Mouse (Mus musculus): ENCODE results near the gene BC051019.

Gene BC051019

DNA sequence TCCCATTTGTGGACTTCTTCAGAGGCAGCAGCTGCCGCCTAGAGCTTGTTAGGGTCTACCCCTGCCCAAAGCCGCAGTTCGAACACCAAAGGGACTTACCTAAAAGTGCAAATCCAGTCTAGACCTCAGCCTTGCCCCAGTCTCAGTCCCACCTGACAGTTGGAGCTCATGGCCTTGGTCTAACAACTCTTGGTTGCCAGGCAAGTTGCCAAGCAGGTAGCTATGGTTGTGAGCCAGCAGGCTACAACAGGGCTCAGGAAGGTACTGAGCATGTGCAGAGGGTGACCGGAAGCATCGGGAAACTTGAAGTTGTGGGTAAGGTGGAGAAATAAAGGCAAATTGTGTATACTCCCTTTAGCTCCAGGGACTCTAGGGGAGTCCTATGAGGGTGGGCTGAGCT, at the start of gene BC051019:
Gene BC051019 (minus strand): TSS at position 154 of the 400 bp plus-strand sequence.
- DNase-seq, result no peak

DNA sequence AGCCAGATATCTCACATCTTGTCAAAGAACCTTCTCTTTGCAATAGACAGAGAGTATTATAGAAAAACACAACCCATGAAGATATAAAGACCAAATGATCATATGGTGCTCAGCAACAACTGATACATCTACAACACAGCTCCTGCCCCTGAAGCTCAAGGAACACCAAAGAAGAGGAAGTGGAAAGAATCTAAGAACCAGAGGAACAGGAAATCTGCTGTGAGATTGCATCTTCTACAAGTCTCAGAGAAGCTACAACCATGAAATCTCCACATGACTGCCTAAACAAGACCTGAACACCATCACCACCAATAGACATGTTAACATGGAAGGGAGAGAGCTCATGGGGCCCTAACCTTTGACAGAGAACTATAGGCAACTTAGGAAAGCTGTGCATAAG, 48.6 kb upstream of the BC051019 start:
- DNase-seq, result no peak

DNA sequence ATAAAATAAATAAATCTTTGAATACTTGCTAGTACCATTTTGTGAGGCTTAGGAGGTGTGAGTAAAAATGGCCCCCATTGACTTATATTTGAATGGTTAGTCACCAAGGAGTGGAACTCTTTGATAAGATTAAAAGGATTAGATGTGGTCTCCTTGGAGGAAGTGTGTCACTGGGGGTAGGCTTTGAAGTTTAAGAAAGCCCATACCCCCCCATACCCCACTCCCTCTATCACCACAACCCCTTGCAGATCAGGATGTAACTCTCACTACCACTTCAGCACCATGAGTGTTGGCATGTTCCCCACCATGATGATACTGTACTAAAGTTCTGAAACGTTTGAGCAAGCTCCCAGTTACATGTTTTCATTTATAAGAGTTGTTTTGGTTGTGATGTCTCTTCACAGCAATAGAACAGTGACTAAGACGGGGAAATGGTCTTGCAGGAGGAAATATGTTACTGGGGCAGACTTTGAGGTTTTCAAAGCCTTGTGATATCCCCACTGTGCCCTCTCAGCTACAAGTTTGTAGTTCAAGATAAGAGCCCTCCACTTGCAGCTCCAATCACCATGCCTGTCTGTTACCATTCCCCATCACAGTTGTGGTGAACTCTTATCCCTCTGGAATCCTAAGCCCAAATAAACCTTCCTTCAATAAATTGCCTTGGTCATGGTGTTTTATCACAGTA, 45.2 kb upstream of the BC051019 start:
- no peak for DNase-seq

GRCm38 (mm10) chr7:109767575-109768350, 44.1 kb upstream of the BC051019 start:
- DNase-seq, result no peak

- no peak for DNase-seq
Measured at GRCm38 (mm10) chr7:109764009-109764408, 40.4 kb upstream of the BC051019 start.

DNA sequence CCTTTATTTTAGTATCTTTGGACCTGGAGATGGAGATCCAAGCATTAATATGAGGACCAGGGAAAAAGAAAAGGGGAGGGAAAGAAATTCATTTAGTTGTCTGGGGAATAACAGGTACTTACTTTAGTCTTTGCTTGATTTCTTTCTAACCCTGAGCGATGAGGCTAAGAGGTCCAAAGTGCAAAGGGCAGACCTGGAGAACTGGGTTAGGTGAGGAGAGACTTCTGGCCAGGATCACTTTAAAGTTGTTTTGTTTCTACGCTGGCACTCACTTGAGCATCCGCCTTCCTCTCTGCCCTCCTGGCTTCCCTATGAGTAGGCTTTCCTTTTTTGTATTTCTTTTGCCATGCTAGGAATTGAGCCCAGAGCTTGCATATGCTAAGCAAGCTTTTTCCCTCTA, 32.6 kb upstream of the BC051019 start:
- DNase-seq, result no peak

DNA sequence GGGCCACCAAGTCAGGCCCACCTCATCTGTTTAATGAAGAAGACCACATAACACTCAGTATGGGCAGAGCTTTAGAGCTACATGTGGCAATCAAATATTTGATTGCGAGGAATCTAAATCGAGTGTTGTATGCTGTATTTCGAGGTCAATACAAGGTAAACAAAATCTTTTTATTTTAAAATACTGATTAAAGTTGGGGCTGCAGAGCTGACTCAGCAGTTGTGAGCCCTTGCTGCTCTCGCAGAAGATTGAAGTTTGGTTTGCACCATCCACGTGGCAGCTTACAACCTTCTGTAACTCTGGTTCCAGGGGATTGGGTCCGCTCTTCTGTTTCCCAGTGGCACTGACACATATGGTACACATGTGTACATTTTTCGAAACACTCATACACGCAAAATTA, 30.4 kb upstream of the BC051019 start:
- no peak for DNase-seq

- DNase-seq, result peak; percentile 81
Measured at GRCm38 (mm10) chr7:109752008-109752925, 28.6 kb upstream of the BC051019 start, which contains the start of gene Tmem9b. Gene Tmem9b, minus strand, starts transcription at chr7:109752875.

GRCm38 (mm10) chr7:109751427-109752007, 27.9 kb upstream of the BC051019 start:
- no peak for DNase-seq

DNA sequence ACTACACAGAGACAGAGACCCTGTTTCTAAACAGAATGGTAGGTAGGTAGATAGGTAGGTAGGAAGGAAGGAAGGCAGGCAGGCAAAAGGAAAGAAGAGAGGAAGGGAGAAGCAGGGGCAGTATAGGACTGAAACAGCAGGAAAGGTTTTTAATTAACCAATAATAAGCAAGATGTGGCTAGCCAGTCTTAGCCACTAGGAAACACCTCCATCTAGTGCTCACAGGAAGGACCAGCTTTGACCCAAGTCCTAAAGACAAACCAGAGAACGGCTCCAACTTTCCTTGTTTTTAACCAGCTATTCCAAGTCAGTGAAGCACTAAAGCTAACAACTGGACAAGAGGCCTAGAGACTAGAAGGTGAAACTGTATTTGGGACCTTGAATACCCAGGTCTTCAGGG, 24.1 kb upstream of the BC051019 start:
- no peak for DNase-seq

- no peak for DNase-seq
Measured at GRCm38 (mm10) chr7:109741703-109742102, 18.1 kb upstream of the BC051019 start.

DNA sequence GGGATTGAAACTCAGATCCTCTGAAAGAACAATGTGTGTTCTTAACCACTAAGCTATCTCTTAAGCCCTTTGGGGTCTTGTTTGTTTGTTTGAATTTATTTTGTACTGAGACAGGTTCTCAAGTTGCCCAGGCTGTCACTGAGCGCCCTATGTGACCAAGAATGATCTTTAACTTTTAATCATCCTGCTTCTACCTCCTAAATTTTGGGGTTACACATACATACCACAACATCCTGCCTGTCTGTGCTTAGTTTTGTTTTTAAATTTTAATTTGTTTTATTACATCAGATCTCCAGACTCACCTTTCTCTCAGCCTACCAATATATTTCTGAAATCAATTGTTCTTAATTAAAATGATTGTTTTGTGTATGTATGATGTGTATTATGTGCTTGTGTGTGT, 17.4 kb upstream of the BC051019 start:
- DNase-seq, result no peak

DNA sequence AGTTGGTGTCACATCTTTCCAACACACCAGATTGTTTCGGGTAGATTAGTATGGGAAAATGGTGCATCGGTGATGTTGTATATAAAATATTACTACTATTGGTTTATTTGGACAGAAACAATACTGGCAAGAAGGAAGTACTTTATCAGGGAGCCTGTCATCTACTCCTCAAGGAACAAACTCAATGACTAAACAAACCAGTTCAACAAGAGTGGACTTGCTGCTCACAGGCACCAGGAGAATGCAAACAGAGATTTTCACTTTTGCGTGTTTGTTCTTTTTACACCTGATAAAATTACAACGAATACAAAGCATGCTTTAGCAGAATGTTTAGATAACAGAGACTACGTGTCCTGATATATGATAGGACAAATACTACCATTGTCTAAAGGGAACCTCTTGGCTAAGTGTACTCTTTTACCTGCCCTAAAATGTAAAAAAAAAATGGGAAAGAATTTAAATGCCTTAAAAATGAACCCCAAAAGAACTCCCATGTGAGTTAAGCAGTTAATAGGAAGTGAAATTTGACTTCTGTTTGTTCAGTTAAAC, 16.2 kb upstream of the BC051019 start:
- no peak for DNase-seq

- DNase-seq, result no peak
Measured at GRCm38 (mm10) chr7:109734806-109735205, 11.2 kb upstream of the BC051019 start.

DNA sequence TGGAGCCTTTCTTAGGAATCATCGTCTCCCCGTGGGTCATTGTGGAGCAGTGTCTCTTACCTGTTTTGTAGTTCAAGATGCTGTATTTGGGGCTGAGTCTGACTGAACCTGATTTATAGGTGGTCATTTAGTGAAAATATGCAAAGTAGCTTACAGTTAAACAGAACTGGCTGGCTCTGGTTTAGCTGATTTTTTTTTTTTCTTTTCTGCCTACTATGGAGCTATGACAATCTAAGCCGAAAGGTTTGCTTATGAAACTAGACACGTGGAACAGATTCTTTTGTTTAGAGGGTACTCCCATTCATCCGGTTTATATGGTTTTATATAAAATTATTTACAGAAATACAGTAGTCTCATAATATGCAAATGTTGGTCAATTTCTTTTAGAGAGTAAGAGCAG, 8.0 kb upstream of the BC051019 start, which contains the start of gene Ascl3:
Gene Ascl3 (minus strand): TSS at position 101 of the 400 bp plus-strand sequence.
- DNase-seq, result no peak

DNA sequence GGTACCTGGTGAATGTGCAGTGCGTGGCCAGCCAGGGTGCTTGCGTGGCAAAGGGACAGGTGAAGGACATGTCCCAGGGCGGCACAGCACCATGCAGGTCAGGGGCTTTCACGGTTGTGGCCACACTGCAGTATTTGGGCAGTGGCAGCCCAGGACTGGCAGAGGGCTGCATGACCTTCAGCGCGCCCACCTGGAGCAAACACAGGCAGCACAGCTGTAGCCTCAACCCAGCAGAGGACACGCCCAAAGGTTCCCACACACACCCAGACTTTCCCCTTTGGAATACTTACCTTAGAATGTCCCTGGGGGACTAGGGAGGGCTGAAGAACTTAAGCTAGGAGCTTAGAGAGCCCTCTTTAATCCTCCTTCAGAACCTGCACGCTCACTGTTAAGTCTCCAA, 536 bp downstream of the BC051019 start:
- no peak for DNase-seq

DNA sequence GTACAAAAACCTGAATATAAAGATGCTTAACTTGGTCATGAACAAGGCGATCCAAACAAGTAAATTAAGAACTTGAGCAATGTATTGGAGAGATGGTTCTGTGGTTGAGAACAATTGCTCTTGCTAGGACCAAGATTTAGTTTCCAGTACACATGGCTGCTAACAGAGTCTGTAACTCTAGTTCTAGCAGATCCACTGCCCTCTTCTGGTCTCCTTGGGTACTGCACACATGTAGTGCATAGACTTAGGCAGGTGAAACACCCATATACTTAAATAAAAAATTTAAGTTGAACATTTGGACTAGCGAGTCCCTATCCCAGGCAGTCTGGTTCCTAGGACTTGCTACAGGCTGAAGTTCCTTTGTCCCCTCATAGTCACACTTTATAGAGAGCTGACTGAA, 1.0 kb downstream of the BC051019 start:
- DNase-seq, result peak; percentile 26

DNA sequence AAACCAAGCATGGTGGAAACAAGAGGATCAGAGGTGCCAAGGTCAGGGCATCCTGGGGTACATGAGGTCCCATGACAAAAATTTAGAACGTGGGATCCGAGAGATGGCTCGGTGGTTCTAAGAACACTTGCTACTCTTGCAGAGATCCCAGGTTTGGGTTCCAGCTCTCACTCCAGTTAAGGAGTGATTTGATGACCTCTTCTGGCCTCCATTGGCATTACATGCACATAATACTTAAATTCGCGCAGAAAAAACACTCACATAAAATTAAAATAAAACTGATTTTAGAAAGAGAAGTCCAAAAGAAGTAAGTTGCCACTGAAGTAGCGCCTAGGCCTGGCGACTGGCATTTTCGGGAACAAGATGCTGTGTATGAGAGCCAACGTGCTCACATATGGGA, 4.4 kb downstream of the BC051019 start:
- peak; percentile 26 for DNase-seq

DNA sequence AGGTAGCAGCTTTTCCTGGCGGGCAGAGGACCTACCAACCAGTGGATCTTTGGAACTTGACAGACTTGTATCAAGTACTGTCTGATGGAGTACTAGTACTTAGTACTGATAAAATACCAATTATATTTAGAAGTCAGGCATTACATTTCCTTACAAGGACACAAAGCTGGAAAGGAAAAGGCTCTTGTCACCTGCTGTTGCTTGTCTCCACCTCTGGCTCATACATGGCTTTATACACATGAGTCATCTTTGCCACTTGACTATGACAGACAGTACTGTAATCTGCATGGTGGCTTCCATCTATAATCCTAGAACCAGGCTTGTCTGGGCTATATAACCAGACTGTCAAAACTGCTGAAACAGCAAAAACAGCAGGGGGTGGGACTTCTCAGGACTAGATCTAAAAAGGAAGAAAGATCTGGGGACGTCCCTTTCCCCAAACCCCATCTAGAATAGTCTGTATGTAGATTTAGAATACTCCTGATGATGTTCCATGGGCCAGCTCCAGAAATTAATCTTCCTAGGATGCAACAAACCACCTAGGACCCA, 10.1 kb downstream of the BC051019 start:
- no peak for DNase-seq

- DNase-seq, result no peak
Measured at GRCm38 (mm10) chr7:109712198-109712597, 11.5 kb downstream of the BC051019 start.

- DNase-seq, result no peak
Measured at GRCm38 (mm10) chr7:109710069-109710468, 13.6 kb downstream of the BC051019 start.

DNA sequence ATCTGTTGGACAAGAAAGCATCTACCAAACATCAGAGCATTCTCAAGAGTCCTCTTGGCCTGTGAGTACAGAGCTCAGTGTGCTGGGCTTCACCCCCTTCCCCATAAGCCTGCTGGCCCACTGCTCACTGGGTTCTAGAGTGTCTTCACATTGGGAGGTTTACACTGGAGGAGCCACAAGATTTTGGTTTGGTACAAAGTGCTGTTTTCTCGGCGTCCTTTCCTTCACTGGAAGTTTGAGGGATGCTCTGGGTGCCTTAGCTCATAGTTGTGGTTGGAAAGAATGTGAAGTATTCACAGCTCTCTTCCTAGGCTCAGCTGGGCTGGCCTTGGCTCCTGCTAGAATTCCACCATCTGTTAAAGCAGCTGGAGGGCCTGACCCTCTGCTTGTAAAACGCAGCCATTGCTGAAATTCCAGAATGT, 14.7 kb downstream of the BC051019 start:
- no peak for DNase-seq
